Mouse (Mus musculus) stomach, embryonic 14.5 days (tissue): ENCODE measurements at regions not wholly inside any gene's neighbourhood (a gene's known extent, or its start where the extent isn't known, plus 50 kb on each side); places are given as distances from the start of the nearest gene placed in this dataset.
A peak's percentile ranks its signal among the peaks of the same experiment; 100 is the strongest.

Experiments
- ATAC-seq: fragments of 200-750 bp; cut with Nextera tagmentation; 2 replicates; pipeline ENCODE4 v1.8.0; 2017; ENCODE audit warnings: low read depth, moderate TSS enrichment; ENCODE audit not compliant: insufficient number of reproducible peaks, insufficient read depth, low FRiP score
- H3K27ac ChIP-seq: fragments of 300-500 bp; sonication (generic); 2 replicates; pipeline ENCODE4 v1.5.1; 2014; ENCODE audit warnings: mild to moderate bottlenecking, low read length, moderate library complexity, mixed read lengths
- H3K27me3 ChIP-seq: fragments of 300-500 bp; sonication (generic); 2 replicates; pipeline ENCODE4 v1.6.1; 2014; ENCODE audit warnings: low read length, control low read depth, mixed read lengths; ENCODE audit not compliant: control insufficient read depth, insufficient read depth
- H3K36me3 ChIP-seq: fragments of 300-500 bp; sonication (generic); 2 replicates; pipeline ENCODE4 v1.6.1; 2014; ENCODE audit warnings: mild to moderate bottlenecking, control low read depth, low read length, moderate library complexity, mixed read lengths; ENCODE audit not compliant: control insufficient read depth, insufficient read depth
- H3K4me1 ChIP-seq: fragments of 300-500 bp; sonication (generic); 2 replicates; pipeline ENCODE4 v1.6.1; 2014; ENCODE audit warnings: low read length, control low read depth, mixed read lengths; ENCODE audit not compliant: control insufficient read depth, insufficient read depth
- H3K4me2 ChIP-seq: fragments of 300-500 bp; sonication (generic); replicated peaks from 2 replicates; pipeline ENCODE4 v1.6.1; 2014; ENCODE audit warnings: low read depth, low read length, control low read depth
- H3K4me3 ChIP-seq: fragments of 300-500 bp; sonication (generic); 2 replicates; pipeline ENCODE4 v1.5.1; 2014; ENCODE audit warnings: low read depth, low read length, control low read depth
- H3K9ac ChIP-seq: fragments of 300-500 bp; sonication (generic); replicated peaks from 2 replicates; pipeline ENCODE4 v1.6.1; 2014; ENCODE audit warnings: low read depth, mild to moderate bottlenecking, control low read depth, low read length, moderate library complexity, mixed read lengths
- H3K9me3 ChIP-seq: fragments of 300-500 bp; sonication (generic); 2 replicates; pipeline ENCODE4 v1.6.1; 2016; ENCODE audit warnings: low read depth, low read length, control low read depth; ENCODE audit not compliant: control insufficient read depth
- WGBS: fragments of 180-500 bp; shearing (Covaris S2); extraction: QIAGEN DNeasy Blood & Tissue Kit; methylation state at CpG from one replicate; pipeline ENCODE4 v1.1.7; 2014; 5-methylcytosine and 5-hydroxymethylcytosine counted together

DNA sequence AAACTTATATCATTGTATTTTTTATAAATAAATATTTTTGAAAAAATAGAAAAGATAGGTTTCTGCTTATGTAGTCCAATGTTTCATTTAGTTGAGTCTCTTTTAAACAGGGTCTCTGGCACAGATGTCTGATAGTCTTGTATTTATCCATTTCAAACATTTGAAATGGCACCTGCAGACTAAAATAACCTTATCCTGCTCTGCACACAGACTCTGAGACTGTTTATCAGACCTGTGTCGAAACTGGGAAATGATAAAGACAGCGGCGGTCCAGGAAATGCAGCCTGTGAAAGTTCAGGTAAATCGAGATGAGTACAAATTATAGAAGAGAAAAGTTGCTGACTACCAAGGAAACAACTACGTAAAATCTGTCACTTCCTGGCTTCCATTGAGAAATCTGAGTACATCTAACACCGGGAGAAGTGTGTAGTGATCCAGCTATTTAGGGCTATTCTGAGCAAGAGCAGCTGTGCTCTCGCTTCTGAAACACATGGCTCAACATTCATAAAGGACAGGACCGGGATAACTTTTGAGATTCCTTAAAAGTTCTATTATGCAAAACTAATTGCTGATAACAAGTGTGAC lies 426.5 kb upstream of the Tbl1xr1 start:
- Histone ChIP-seq H3K36me3 (no peaks in the 10 kb centered on the region), H3K4me3 (no peak overlapping the region), H3K27ac (no peak overlapping the region), H3K9ac (no peak overlapping the region), H3K4me2 (no peak overlapping the region), H3K4me1 (peaks cover 6% of the 10 kb centered on the region; the same call in 1 of the 2 replicates), H3K9me3 (no peaks in the 10 kb centered on the region), H3K27me3 (no peaks in the 10 kb centered on the region)
- no peak for ATAC-seq
- 37% methylated on average over 8 of the region's 8 CpGs for WGBS

DNA sequence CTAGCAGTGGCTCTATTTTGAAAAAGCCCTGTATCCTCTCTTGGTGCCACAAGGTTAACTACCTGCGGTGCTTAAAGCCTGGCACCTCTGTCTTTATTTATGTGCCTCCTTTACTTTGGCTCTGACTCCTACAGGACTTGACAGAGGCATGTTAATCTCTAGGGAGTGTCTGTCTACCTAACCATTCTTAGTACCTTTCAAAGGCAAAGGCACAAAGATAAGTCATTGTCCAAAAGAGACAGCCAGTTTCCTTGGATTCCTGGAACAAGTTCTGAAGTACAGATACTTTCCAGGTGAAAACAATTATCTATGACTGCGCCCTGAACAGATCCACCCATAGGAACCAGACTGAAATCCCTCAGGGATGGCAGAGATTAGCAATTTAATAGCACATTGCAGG lies 421.2 kb upstream of the Tbl1xr1 start:
- Histone ChIP-seq H3K36me3 (no peaks in the 10 kb centered on the region), H3K27me3 (no peaks in the 10 kb centered on the region), H3K4me3 (no peak overlapping the region), H3K4me1 (peaks cover 6% of the 10 kb centered on the region; the same call in 1 of the 2 replicates), H3K9ac (no peak overlapping the region), H3K4me2 (no peak overlapping the region), H3K27ac (no peak overlapping the region), H3K9me3 (no peaks in the 10 kb centered on the region)
- no peak for ATAC-seq
- WGBS, result 87% methylated on average over 2 of the region's 2 CpGs

DNA sequence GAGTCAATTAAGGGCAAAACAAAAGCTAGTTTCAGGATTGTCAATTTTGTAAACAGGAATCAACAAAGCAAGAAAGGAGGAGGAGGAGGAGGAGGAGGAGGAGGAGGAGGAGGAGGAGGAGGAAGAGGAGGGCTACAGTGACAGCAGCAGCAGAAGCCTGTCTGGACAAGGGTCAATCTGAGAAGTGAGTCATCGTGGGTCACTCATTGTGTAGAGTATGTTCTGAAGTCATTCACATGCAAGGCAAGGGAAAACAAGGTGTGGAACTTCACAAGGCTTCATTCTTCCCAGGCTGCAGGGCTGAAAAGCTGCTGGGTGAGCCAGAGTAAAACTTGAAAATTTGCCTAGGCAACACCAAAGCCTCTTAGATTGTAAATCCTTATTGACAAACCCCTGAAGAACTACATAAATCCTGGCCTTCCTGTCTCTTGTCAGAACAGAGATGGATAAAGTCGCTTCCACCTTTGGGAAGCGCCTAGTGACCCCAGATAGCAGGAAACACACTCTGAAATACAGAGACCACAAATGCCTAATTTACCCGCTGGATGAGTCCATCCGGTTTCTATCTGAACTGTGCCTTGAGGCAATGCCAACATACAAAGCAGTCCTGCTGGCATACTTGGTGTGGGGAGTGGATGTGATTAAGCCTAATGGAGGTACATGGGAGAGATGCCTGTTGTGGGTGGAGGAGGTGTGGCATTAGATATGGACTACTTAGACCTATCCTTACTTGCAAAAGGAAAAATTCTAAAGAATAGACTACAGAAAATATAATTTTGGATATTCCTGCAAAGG lies 408.9 kb upstream of the Tbl1xr1 start:
- H3K4me3 ChIP-seq, result no peak overlapping the region
- H3K36me3 ChIP-seq, result no peaks in the 10 kb centered on the region
- no peaks in the 10 kb centered on the region for H3K4me1 ChIP-seq
- 65% methylated on average over 5 of the region's 5 CpGs for WGBS
- no peak overlapping the region for H3K4me2 ChIP-seq
- H3K9me3 ChIP-seq, result no peaks in the 10 kb centered on the region
- peak; percentile 58; the same call in 1 of the 2 replicates for ATAC-seq
- no peak overlapping the region for H3K27ac ChIP-seq
- H3K27me3 ChIP-seq, result no peaks in the 10 kb centered on the region
- H3K9ac ChIP-seq, result no peak overlapping the region

DNA sequence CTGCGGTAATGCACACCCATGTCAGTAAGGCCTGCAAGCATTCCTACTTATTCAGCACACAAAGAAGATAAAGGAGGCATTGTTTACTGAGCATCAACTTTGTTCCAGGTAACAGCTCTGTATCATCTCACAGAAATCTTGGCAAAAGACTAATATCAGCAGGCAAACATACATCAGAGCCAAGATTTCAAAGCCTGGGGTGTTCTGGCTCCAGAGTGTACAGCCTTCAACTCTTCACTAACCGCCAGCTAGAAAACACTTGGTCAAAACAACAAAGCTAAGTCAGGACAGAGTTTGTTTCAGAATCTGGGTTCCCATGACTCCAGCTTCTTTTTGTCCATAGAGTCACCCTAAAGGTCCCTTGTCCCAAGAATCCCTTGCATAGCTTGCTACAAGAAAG lies 404.6 kb upstream of the Tbl1xr1 start:
- Histone ChIP-seq H3K4me1 (no peaks in the 10 kb centered on the region), H3K27me3 (no peaks in the 10 kb centered on the region), H3K4me2 (no peak overlapping the region), H3K9me3 (no peaks in the 10 kb centered on the region), H3K9ac (no peak overlapping the region), H3K4me3 (no peak overlapping the region), H3K27ac (no peak overlapping the region), H3K36me3 (no peaks in the 10 kb centered on the region)
- no peak for ATAC-seq
- WGBS, result 73% methylated on average over 2 of the region's 2 CpGs

DNA sequence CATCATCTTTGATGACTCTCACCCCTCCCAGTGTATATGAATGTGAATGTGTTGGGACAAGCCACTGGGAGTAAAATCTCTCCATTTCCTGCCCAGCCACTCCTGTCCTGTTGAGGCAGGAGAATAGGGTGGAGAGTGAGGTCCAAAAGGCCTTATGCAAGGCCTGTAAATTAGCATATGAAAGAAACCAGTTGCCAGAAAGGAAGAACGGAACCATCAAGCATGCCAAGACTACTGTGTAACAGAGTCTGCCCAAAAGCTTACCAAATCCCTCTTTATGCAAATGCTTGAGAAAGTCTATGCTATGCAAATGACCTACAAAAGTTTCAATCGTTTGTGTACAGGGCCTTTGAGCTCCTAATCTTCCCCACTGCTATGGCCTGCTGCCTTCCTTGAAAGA lies 404.0 kb upstream of the Tbl1xr1 start:
- Histone ChIP-seq H3K27ac (no peak overlapping the region), H3K36me3 (no peaks in the 10 kb centered on the region), H3K9me3 (no peaks in the 10 kb centered on the region), H3K27me3 (no peaks in the 10 kb centered on the region), H3K9ac (no peak overlapping the region), H3K4me3 (no peak overlapping the region), H3K4me2 (no peak overlapping the region), H3K4me1 (no peaks in the 10 kb centered on the region)
- ATAC-seq, result no peak
- WGBS, result 69% methylated on average over 2 of the region's 2 CpGs

DNA sequence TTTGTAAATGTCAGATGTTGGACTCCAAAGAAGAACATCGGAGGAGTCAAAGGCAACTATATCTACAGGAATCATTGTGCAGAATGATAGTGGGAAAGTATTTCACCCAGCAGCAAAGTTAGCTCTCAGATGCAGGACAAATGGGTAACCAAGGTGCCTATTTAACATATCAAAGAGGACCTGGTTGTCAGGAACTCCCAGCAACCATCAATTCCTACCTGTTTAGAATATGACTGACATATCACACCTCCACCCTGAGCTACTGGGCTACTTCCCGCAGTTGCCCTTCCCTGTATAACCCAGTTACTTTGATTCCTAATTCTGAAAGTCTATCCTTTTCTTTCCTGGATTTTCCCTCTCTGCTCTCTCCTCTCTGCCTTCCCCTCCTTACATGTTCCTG lies 403.0 kb upstream of the Tbl1xr1 start:
- Histone ChIP-seq H3K4me3 (no peak overlapping the region), H3K4me1 (no peaks in the 10 kb centered on the region), H3K4me2 (no peak overlapping the region), H3K27ac (no peak overlapping the region), H3K27me3 (no peaks in the 10 kb centered on the region), H3K9ac (no peak overlapping the region), H3K9me3 (no peaks in the 10 kb centered on the region), H3K36me3 (no peaks in the 10 kb centered on the region)
- 88% methylated on average over 2 of the region's 2 CpGs for WGBS
- ATAC-seq, result no peak

DNA sequence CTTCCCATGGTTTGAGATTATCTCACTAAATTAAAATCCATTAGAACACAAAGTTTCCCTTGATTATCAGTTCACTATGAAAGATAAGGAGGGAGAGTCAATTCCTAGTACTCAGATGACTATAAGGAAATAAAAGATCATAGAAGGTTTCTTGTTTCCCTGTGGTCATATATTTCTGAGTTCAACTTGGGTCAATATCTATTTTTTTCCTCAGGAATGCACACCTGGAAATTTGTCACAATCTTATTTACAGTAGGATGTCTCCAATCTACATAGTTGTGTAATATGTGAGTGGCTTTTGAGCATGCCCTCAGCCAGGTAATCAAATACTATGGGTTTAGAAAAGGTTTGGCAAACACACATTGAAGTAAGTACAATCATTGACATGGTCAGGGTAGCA lies 398.2 kb upstream of the Tbl1xr1 start:
- Histone ChIP-seq H3K36me3 (no peaks in the 10 kb centered on the region), H3K4me2 (no peak overlapping the region), H3K4me1 (no peaks in the 10 kb centered on the region), H3K27me3 (no peaks in the 10 kb centered on the region), H3K27ac (no peak overlapping the region), H3K4me3 (no peak overlapping the region), H3K9ac (no peak overlapping the region), H3K9me3 (no peaks in the 10 kb centered on the region)
- no peak for ATAC-seq

DNA sequence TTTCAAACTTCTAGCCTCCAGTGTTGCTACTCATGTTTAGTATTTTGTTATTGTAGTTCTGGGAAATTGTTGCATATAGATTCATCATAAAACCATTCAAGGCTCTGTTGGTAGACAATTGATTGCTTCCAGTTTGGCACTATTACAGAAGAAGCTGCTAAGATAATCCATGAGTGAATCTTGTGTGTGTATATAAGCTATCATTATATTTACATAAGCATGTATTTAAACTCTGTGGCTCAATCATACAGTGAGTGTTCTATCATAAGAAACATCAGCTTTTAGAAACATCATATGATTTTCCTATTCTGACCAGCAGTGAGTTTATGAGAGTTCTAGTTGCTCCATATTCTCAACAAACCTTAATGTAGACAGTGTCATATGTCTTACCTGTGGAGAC lies 397.7 kb upstream of the Tbl1xr1 start:
- H3K27me3 ChIP-seq, result no peaks in the 10 kb centered on the region
- no peaks in the 10 kb centered on the region for H3K4me1 ChIP-seq
- H3K4me3 ChIP-seq, result no peak overlapping the region
- H3K27ac ChIP-seq, result no peak overlapping the region
- no peak overlapping the region for H3K4me2 ChIP-seq
- H3K36me3 ChIP-seq, result no peaks in the 10 kb centered on the region
- no peak for ATAC-seq
- H3K9me3 ChIP-seq, result no peaks in the 10 kb centered on the region
- H3K9ac ChIP-seq, result no peak overlapping the region
